Mouse (Mus musculus): ENCODE data around the gene Gsta4. TPM values are rescaled to one million over a fixed set of nuclear protein-coding genes. Genes with fewer than 3 reads are reported as not detected.
A peak's percentile ranks its signal among the peaks of the same experiment; 100 is the strongest.
"Not testable (repeated sequence)": the region's sequence is repeated elsewhere in the genome, so short reads cannot be mapped to it uniquely, and the experiment has no call there.

Gsta4 gene
- total RNA-seq (2014; rRNA removed) (137 and 139 TPM in 2 replicates), polyA plus RNA-seq (2012; rRNA removed) (45.2 and 46.5 TPM in 2 replicates)

- not testable (repeated sequence) for H3K27me3 ChIP-seq (ENCODE audit: control insufficient read depth, insufficient read depth, low read length); H3K36me3 ChIP-seq (ENCODE audit: control insufficient read depth, insufficient read depth, low read length)
Observed at GRCm38 (mm10) chr9:78182474-78182873, at the start of gene Gsta4. Gene Gsta4, plus strand, starts transcription at chr9:78182774.

DNA sequence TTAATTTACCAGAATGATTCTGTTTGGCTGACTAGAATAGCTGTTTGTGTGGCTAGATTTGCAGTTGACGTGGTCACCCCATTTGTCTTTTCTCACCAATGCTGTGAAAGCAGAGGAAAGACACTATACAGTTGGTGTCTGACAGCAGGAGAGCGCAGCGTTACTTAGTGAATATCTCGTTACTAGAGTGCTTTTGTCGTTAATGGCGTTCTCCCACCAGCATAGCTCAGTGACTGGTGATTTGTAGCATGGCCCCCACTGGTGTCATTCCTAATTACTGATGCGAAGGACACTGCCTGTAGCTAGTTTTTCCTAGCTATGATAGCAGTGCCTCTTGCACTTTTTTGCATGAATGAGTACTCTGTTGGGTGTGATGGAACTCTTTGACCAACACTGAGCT is 46.9 kb upstream of the Gsta4 start:
- peaks cover 12% of the 10 kb centered on the region for H3K4me1 ChIP-seq (ENCODE audit: control insufficient read depth, insufficient read depth, low read length)
- H3K4me3 ChIP-seq (ENCODE audit: insufficient read depth, low read depth, low read length) = no peak overlapping the region
- H3K27ac ChIP-seq (replicated peaks; ENCODE audit: insufficient read depth, low read depth, low read length) = no peak overlapping the region
- no peak overlapping the region for H3K9ac ChIP-seq (ENCODE audit: low read depth, low read length)
- no peak for TF ChIP-seq CTCF (IDR thresholded peaks at IDR 0.05; ENCODE audit: low read depth, low read length)
- TF ChIP-seq POLR2A (IDR thresholded peaks at IDR 0.05; ENCODE audit: extremely low read depth, insufficient read depth, low read length) = no peak
- H3K27me3 ChIP-seq (ENCODE audit: control insufficient read depth, insufficient read depth, low read length) = no peaks in the 10 kb centered on the region
- peaks cover 17% of the 10 kb centered on the region for H3K36me3 ChIP-seq (ENCODE audit: control insufficient read depth, insufficient read depth, low read length)
- WGBS = 95% methylated on average over 7 of the region's 7 CpGs
- no peaks in the 10 kb centered on the region for H3K79me2 ChIP-seq (ENCODE audit: control insufficient read depth, insufficient read depth, low read length)
- DNase-seq (ENCODE audit: extremely low read depth, low read depth, low spot score) = no peak

More at GRCm38 (mm10) chr9:78182474-78182873, at the start of gene Gsta4:
- H3K79me2 ChIP-seq (ENCODE audit: control insufficient read depth, insufficient read depth, low read length); H3K9ac ChIP-seq (ENCODE audit: low read depth, low read length); H3K27ac ChIP-seq (replicated peaks; ENCODE audit: insufficient read depth, low read depth, low read length); DNase-seq (ENCODE audit: extremely low read depth, low read depth, low spot score); H3K4me3 ChIP-seq (ENCODE audit: insufficient read depth, low read depth, low read length); H3K4me1 ChIP-seq (ENCODE audit: control insufficient read depth, insufficient read depth, low read length): not testable (repeated sequence)
- 95% methylated on average over 4 of the region's 7 CpGs for WGBS

DNA sequence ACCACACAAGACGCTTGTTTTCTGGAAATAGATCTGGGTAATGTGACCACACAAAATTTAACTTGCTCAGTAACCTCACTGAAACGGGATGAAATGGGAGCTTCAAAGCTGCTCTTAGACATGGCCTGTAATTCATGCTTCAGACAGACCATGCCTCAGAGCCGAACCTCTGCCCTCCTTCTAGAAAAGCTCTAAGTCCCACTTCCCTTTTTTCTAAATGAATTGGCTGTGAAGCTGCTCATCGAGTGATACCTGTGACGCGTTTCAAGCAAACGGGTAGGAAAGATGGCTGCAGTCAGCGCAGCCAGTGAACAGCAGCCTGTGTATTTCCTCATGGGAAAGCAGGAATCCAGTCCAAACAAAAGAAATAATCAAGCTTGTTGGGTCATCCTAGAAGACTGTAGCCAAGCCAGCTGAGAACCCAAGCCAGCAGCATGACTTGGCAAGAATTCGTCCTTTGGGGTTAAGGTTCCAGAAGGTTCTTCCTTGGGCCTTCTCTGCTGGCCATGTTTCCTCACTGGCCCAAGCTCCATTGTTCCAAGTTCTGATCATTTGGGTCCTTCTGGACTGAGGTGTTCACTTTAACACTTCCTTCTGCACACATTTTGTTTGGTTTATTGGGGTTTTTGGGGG is 44.4 kb upstream of the Gsta4 start:
- peaks cover 19% of the 10 kb centered on the region; the same call in 1 of the 2 replicates for H3K36me3 ChIP-seq (ENCODE audit: control insufficient read depth, insufficient read depth, low read length)
- H3K27ac ChIP-seq (replicated peaks; ENCODE audit: insufficient read depth, low read depth, low read length) = no peak overlapping the region
- no peak overlapping the region for H3K9ac ChIP-seq (ENCODE audit: low read depth, low read length)
- no peak overlapping the region for H3K4me3 ChIP-seq (ENCODE audit: insufficient read depth, low read depth, low read length)
- no peaks in the 10 kb centered on the region for H3K27me3 ChIP-seq (ENCODE audit: control insufficient read depth, insufficient read depth, low read length)
- H3K79me2 ChIP-seq (ENCODE audit: control insufficient read depth, insufficient read depth, low read length) = no peaks in the 10 kb centered on the region
- WGBS = 68% methylated on average over 9 of the region's 9 CpGs
- peaks cover 12% of the 10 kb centered on the region for H3K4me1 ChIP-seq (ENCODE audit: control insufficient read depth, insufficient read depth, low read length)
- peak; percentile 84 for DNase-seq (ENCODE audit: extremely low read depth, low read depth, low spot score)
- no peak for TF ChIP-seq POLR2A (IDR thresholded peaks at IDR 0.05; ENCODE audit: extremely low read depth, insufficient read depth, low read length)
- TF ChIP-seq CTCF (IDR thresholded peaks at IDR 0.05; ENCODE audit: low read depth, low read length) = no peak

DNA sequence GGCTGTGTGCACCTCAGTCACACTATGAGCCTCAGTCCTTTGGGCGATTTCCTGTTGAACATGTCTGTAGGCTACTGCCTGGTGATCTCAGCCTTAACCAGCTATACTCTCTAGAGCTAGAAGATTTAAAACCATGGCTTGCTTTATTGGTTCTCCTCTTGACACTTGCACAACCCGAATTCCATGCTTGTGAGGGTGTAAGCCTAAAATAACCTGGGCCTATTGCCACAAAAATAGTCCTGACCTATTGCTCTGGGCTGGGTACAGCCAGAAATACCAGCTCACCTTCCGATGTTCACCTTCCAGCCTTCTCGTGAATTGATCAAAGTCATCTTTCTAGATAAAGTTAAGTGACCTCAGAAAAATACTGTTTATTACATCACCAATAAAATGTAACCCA is 43.1 kb upstream of the Gsta4 start:
- Histone ChIP-seq H3K27me3 (ENCODE audit: control insufficient read depth, insufficient read depth, low read length) (no peaks in the 10 kb centered on the region), H3K79me2 (ENCODE audit: control insufficient read depth, insufficient read depth, low read length) (no peaks in the 10 kb centered on the region), H3K36me3 (ENCODE audit: control insufficient read depth, insufficient read depth, low read length) (peaks cover 20% of the 10 kb centered on the region; the same call in 1 of the 2 replicates), H3K4me1 (ENCODE audit: control insufficient read depth, insufficient read depth, low read length) (peaks cover 12% of the 10 kb centered on the region), H3K27ac (replicated peaks; ENCODE audit: insufficient read depth, low read depth, low read length) (peak overlapping the region; percentile 88), H3K9ac (ENCODE audit: low read depth, low read length) (peak overlapping the region; percentile 60), H3K4me3 (ENCODE audit: insufficient read depth, low read depth, low read length) (no peak overlapping the region)
- 28% methylated on average over 4 of the region's 4 CpGs for WGBS
- DNase-seq (ENCODE audit: extremely low read depth, low read depth, low spot score) = peak; percentile 97
- no peak for TF ChIP-seq POLR2A (IDR thresholded peaks at IDR 0.05; ENCODE audit: extremely low read depth, insufficient read depth, low read length)
- TF ChIP-seq CTCF (IDR thresholded peaks at IDR 0.05; ENCODE audit: low read depth, low read length) = no peak

DNA sequence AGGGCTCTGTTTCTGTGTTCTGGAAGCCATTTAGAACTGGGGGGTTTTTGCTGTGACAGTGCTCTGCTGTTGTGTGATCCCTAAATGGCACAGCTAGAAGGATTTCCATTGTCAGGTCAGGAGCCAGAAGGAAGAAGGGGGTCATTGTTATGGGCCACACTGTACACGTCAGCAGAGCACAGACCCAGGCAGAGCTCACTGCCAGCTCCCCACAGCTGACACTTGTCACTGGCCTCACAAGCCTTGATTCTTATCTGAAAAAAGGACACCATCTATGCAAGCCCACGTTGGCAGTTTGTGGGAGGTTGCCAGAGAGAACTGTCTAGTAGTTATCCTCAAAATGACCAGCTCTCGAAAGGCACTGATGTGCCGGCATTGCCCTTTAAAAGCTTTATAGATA is 36.5 kb upstream of the Gsta4 start:
- Histone ChIP-seq H3K4me3 (ENCODE audit: insufficient read depth, low read depth, low read length) (no peak overlapping the region), H3K79me2 (ENCODE audit: control insufficient read depth, insufficient read depth, low read length) (no peaks in the 10 kb centered on the region), H3K9ac (ENCODE audit: low read depth, low read length) (no peak overlapping the region), H3K4me1 (ENCODE audit: control insufficient read depth, insufficient read depth, low read length) (no peaks in the 10 kb centered on the region), H3K36me3 (ENCODE audit: control insufficient read depth, insufficient read depth, low read length) (peaks cover 20% of the 10 kb centered on the region; the same call in 1 of the 2 replicates), H3K27ac (replicated peaks; ENCODE audit: insufficient read depth, low read depth, low read length) (no peak overlapping the region), H3K27me3 (ENCODE audit: control insufficient read depth, insufficient read depth, low read length) (no peaks in the 10 kb centered on the region)
- DNase-seq (ENCODE audit: extremely low read depth, low read depth, low spot score) = no peak
- 89% methylated on average over 4 of the region's 4 CpGs for WGBS
- no peak for TF ChIP-seq POLR2A (IDR thresholded peaks at IDR 0.05; ENCODE audit: extremely low read depth, insufficient read depth, low read length)
- no peak for TF ChIP-seq CTCF (IDR thresholded peaks at IDR 0.05; ENCODE audit: low read depth, low read length)

- no peak overlapping the region for H3K9ac ChIP-seq (ENCODE audit: low read depth, low read length)
- H3K36me3 ChIP-seq (ENCODE audit: control insufficient read depth, insufficient read depth, low read length) = peaks cover 16% of the 10 kb centered on the region; the same call in 1 of the 2 replicates
- H3K4me3 ChIP-seq (ENCODE audit: insufficient read depth, low read depth, low read length) = no peak overlapping the region
- no peak overlapping the region for H3K27ac ChIP-seq (replicated peaks; ENCODE audit: insufficient read depth, low read depth, low read length)
- TF ChIP-seq CTCF (IDR thresholded peaks at IDR 0.05; ENCODE audit: low read depth, low read length) (no peak), POLR2A (IDR thresholded peaks at IDR 0.05; ENCODE audit: extremely low read depth, insufficient read depth, low read length) (no peak)
- no peak for DNase-seq (ENCODE audit: extremely low read depth, low read depth, low spot score)
- WGBS = 93% methylated on average over 6 of the region's 6 CpGs
- H3K79me2 ChIP-seq (ENCODE audit: control insufficient read depth, insufficient read depth, low read length) = no peaks in the 10 kb centered on the region
- no peaks in the 10 kb centered on the region for H3K4me1 ChIP-seq (ENCODE audit: control insufficient read depth, insufficient read depth, low read length)
- H3K27me3 ChIP-seq (ENCODE audit: control insufficient read depth, insufficient read depth, low read length) = no peaks in the 10 kb centered on the region
Observed at GRCm38 (mm10) chr9:78146627-78147026, 35.9 kb upstream of the Gsta4 start.
